Comparison of ENCODE assay signal across 8 mouse cellular contexts in genomic region chr3:107159418-107159817, GRCm38 (mm10). TPM values are rescaled to one million over a fixed set of nuclear protein-coding genes. Genes with fewer than 3 reads are reported as not detected.
DNase-seq lines count a peak whose midpoint lies in the region; ATAC-seq lines count a peak whose summit lies in the region.

No protein-coding gene starts in this region.

- 0 out of 2 replicates have a peak, but pooled peaks cover 5% of the 10 kb centered on the region for H3K4me1 ChIP-seq in kidney, embryonic 16.5 days (ENCODE audit: insufficient read depth, low read length)
- no peaks in the 10 kb centered on the region for H3K4me1 ChIP-seq in embryonic facial prominence, embryonic 11.5 days (ENCODE audit: control insufficient read depth, insufficient read depth, low read length)
- H3K4me1 ChIP-seq in limb, embryonic 15.5 days: peaks cover 4% of the 10 kb centered on the region; the same call in 1 of the 2 replicates

- DNase-seq in kidney, postnatal 10 days: no peak
- DNase-seq in ES-CJ7 (ENCODE audit: low read depth, low spot score): peak; percentile 6
- peak; percentile 15 for DNase-seq in embryonic facial prominence, embryonic 11.5 days (ENCODE audit: low spot score)
- peak; percentile 71 for DNase-seq in thymus, postnatal 25 days
- DNase-seq in spleen, adult 12 weeks (ENCODE audit: low spot score): no peak
- DNase-seq in MN1 (ENCODE audit: low spot score): no peak

- ATAC-seq in kidney, embryonic 16.5 days (ENCODE audit: low FRiP score, low TSS enrichment): no peak
- ATAC-seq in embryonic facial prominence, embryonic 11.5 days (replicated peaks; ENCODE audit: insufficient number of reproducible peaks, low FRiP score, low TSS enrichment, low read depth): no peak
- no peak for ATAC-seq in limb, embryonic 15.5 days (ENCODE audit: insufficient number of reproducible peaks, low FRiP score, low TSS enrichment, low read depth)

- H3K27me3 ChIP-seq in kidney, embryonic 16.5 days (ENCODE audit: insufficient read depth, low read length): no peaks in the 10 kb centered on the region
- 0 out of 2 replicates have a peak, but pooled peaks cover 3% of the 10 kb centered on the region for H3K27me3 ChIP-seq in embryonic facial prominence, embryonic 11.5 days (ENCODE audit: control insufficient read depth, insufficient read depth, low read length)
- peaks cover 18% of the 10 kb centered on the region; the same call in 1 of the 2 replicates for H3K27me3 ChIP-seq in limb, embryonic 15.5 days

- H3K9ac ChIP-seq in kidney, embryonic 16.5 days (replicated peaks; ENCODE audit: low read length): no peak overlapping the region
- no peak overlapping the region for H3K9ac ChIP-seq in embryonic facial prominence, embryonic 11.5 days (replicated peaks; ENCODE audit: low read length)
- no peak overlapping the region for H3K9ac ChIP-seq in limb, embryonic 15.5 days

- no peaks in the 10 kb centered on the region for H3K36me3 ChIP-seq in kidney, embryonic 16.5 days (ENCODE audit: insufficient read depth, low read length)
- no peaks in the 10 kb centered on the region for H3K36me3 ChIP-seq in embryonic facial prominence, embryonic 11.5 days (replicated peaks; ENCODE audit: control insufficient read depth, insufficient read depth, low read depth, low read length)
- H3K36me3 ChIP-seq in limb, embryonic 15.5 days: no peaks in the 10 kb centered on the region

- no peak overlapping the region for H3K4me3 ChIP-seq in kidney, embryonic 16.5 days (ENCODE audit: low read length)
- no peak overlapping the region for H3K4me3 ChIP-seq in embryonic facial prominence, embryonic 11.5 days (ENCODE audit: low read depth, low read length)
- H3K4me3 ChIP-seq in limb, embryonic 15.5 days: no peak overlapping the region

- peak overlapping the region; percentile 49 for H3K4me2 ChIP-seq in kidney, embryonic 16.5 days (replicated peaks; ENCODE audit: low read depth, low read length)
- H3K4me2 ChIP-seq in embryonic facial prominence, embryonic 11.5 days (ENCODE audit: low read depth, low read length): no peak overlapping the region
- H3K4me2 ChIP-seq in limb, embryonic 15.5 days: peak overlapping the region; percentile 39; the same call in 1 of the 2 replicates

- no peak overlapping the region for H3K27ac ChIP-seq in kidney, embryonic 16.5 days (ENCODE audit: low read length)
- no peak overlapping the region for H3K27ac ChIP-seq in embryonic facial prominence, embryonic 11.5 days (replicated peaks; ENCODE audit: low read depth, low read length)
- no peak overlapping the region for H3K27ac ChIP-seq in limb, embryonic 15.5 days

- WGBS in kidney, embryonic 16.5 days: 63% methylated on average over 3 of the region's 3 CpGs
- WGBS in embryonic facial prominence, embryonic 11.5 days: 53% methylated on average over 3 of the region's 3 CpGs
- 62% methylated on average over 3 of the region's 3 CpGs for WGBS in limb, embryonic 15.5 days

- H3K9me3 ChIP-seq in kidney, embryonic 16.5 days (ENCODE audit: low read length): no peaks in the 10 kb centered on the region
- H3K9me3 ChIP-seq in embryonic facial prominence, embryonic 11.5 days (replicated peaks; ENCODE audit: control insufficient read depth, low read length): no peaks in the 10 kb centered on the region
- H3K9me3 ChIP-seq in limb, embryonic 15.5 days: no peaks in the 10 kb centered on the region

RNA-seq across cellular contexts. Expression of gene Kcna10, which starts 23.4 kb away (rescaled TPM):
- not detected in 2 replicates for polyA plus RNA-seq in kidney, embryonic 16.5 days (2015; fragmentation: Nextera tagmentation; extraction: Ambion mirVana)
- polyA plus RNA-seq in embryonic facial prominence, embryonic 11.5 days (2014; fragmentation: Nextera tagmentation; extraction: Ambion mirVana): not detected in 2 replicates
- polyA plus RNA-seq in limb, embryonic 15.5 days (2015; fragmentation: Nextera tagmentation; extraction: Ambion mirVana): 0.08 and 0.09 TPM in 2 replicates

RNA-seq across cellular contexts. Expression of gene Kcna2, which starts 58.5 kb away (rescaled TPM):
- polyA plus RNA-seq in kidney, embryonic 16.5 days (2015; fragmentation: Nextera tagmentation; extraction: Ambion mirVana): 0.02 and 0.09 TPM in 2 replicates
- 0.20 and 0.24 TPM in 2 replicates for polyA plus RNA-seq in embryonic facial prominence, embryonic 11.5 days (2014; fragmentation: Nextera tagmentation; extraction: Ambion mirVana)
- polyA plus RNA-seq in limb, embryonic 15.5 days (2015; fragmentation: Nextera tagmentation; extraction: Ambion mirVana): 0.14 and 0.22 TPM in 2 replicates

Comparison
In these comparisons a context has a peak if more than half of its experiments do, and no peak if none do; other contexts are left out.
1. DNase-seq: peak in ES-CJ7 (single experiment), embryonic facial prominence, embryonic 11.5 days (single experiment) and thymus, postnatal 25 days (single experiment); none in kidney, postnatal 10 days (single experiment), spleen, adult 12 weeks (single experiment) and MN1 (single experiment).